8 mouse cellular contexts compared by ENCODE assay signal in genomic region chr12:112951150-112951842, GRCm38 (mm10). TPM values are rescaled to one million over a fixed set of nuclear protein-coding genes. Genes with fewer than 3 reads are reported as not detected.
A peak's percentile ranks its signal among the peaks of the same experiment; 100 is the strongest.
DNase-seq lines count a peak whose midpoint lies in the region; ATAC-seq lines count a peak whose summit lies in the region.

No protein-coding gene starts in this region.

- no peak for ATAC-seq in kidney, embryonic 16.5 days (ENCODE audit: low FRiP score, low TSS enrichment)
- ATAC-seq in embryonic facial prominence, embryonic 13.5 days (ENCODE audit: insufficient number of reproducible peaks, insufficient read depth, low FRiP score, low TSS enrichment, low read depth), result no peak
- ATAC-seq in hindbrain, embryonic 11.5 days (ENCODE audit: low FRiP score), result no peak
- no peak for ATAC-seq in midbrain, embryonic 14.5 days (ENCODE audit: low FRiP score, low TSS enrichment)

- no peaks in the 10 kb centered on the region for H3K36me3 ChIP-seq in kidney, embryonic 16.5 days (ENCODE audit: insufficient read depth, low read length)
- no peaks in the 10 kb centered on the region for H3K36me3 ChIP-seq in embryonic facial prominence, embryonic 13.5 days
- H3K36me3 ChIP-seq in hindbrain, embryonic 11.5 days (ENCODE audit: control insufficient read depth, insufficient read depth, low read length), result no peaks in the 10 kb centered on the region
- no peaks in the 10 kb centered on the region for H3K36me3 ChIP-seq in midbrain, embryonic 14.5 days (ENCODE audit: control insufficient read depth, insufficient read depth, low read length)

- H3K27ac ChIP-seq in kidney, embryonic 16.5 days (ENCODE audit: low read length), result peak overlapping the region; percentile 86
- 0 out of 2 replicates have a peak overlapping the region, but pooled peaks have one; percentile 69 for H3K27ac ChIP-seq in embryonic facial prominence, embryonic 13.5 days
- H3K27ac ChIP-seq in hindbrain, embryonic 11.5 days (ENCODE audit: low read depth, low read length), result peak overlapping the region; percentile 91
- H3K27ac ChIP-seq in midbrain, embryonic 14.5 days (replicated peaks; ENCODE audit: low read depth, low read length), result peak overlapping the region; percentile 94

- H3K27me3 ChIP-seq in kidney, embryonic 16.5 days (ENCODE audit: insufficient read depth, low read length), result no peaks in the 10 kb centered on the region
- H3K27me3 ChIP-seq in embryonic facial prominence, embryonic 13.5 days, result no peaks in the 10 kb centered on the region; the same call in 1 of the 2 replicates
- H3K27me3 ChIP-seq in hindbrain, embryonic 11.5 days (ENCODE audit: control insufficient read depth, insufficient read depth, low read length), result no peaks in the 10 kb centered on the region
- no peaks in the 10 kb centered on the region for H3K27me3 ChIP-seq in midbrain, embryonic 14.5 days (ENCODE audit: control insufficient read depth, insufficient read depth, low read length)

- no peak overlapping the region for H3K4me3 ChIP-seq in kidney, embryonic 16.5 days (ENCODE audit: low read length)
- no peak overlapping the region for H3K4me3 ChIP-seq in embryonic facial prominence, embryonic 13.5 days
- no peak overlapping the region for H3K4me3 ChIP-seq in hindbrain, embryonic 11.5 days (ENCODE audit: low read depth, low read length)
- peak overlapping the region; percentile 61; the same call in 1 of the 2 replicates for H3K4me3 ChIP-seq in midbrain, embryonic 14.5 days (replicated peaks; ENCODE audit: low read depth, low read length)

- WGBS in kidney, embryonic 16.5 days, result 8% methylated on average over 7 of the region's 7 CpGs
- WGBS in embryonic facial prominence, embryonic 13.5 days, result 23% methylated on average over 7 of the region's 7 CpGs
- WGBS in hindbrain, embryonic 11.5 days, result 30% methylated on average over 7 of the region's 7 CpGs
- 20% methylated on average over 7 of the region's 7 CpGs for WGBS in midbrain, embryonic 14.5 days

- DNase-seq in kidney, adult 8-10 months, result no peak
- no peak for DNase-seq in hindbrain, embryonic 11.5 days (ENCODE audit: low spot score)
- no peak for DNase-seq in midbrain, embryonic 14.5 days
- DNase-seq in adrenal gland, adult 8-10 months, result no peak
- DNase-seq in embryo, embryonic 10.5 days (ENCODE audit: low spot score), result no peak
- DNase-seq in cerebellum, postnatal 14 days, result no peak

- H3K9me3 ChIP-seq in kidney, embryonic 16.5 days (ENCODE audit: low read length), result no peaks in the 10 kb centered on the region
- H3K9me3 ChIP-seq in embryonic facial prominence, embryonic 13.5 days, result no peaks in the 10 kb centered on the region
- H3K9me3 ChIP-seq in hindbrain, embryonic 11.5 days (ENCODE audit: control insufficient read depth, low read length), result no peaks in the 10 kb centered on the region
- H3K9me3 ChIP-seq in midbrain, embryonic 14.5 days (ENCODE audit: control insufficient read depth, low read length), result no peaks in the 10 kb centered on the region

- peak overlapping the region; percentile 88 for H3K4me2 ChIP-seq in kidney, embryonic 16.5 days (replicated peaks; ENCODE audit: low read depth, low read length)
- H3K4me2 ChIP-seq in embryonic facial prominence, embryonic 13.5 days, result peak overlapping the region; percentile 92
- H3K4me2 ChIP-seq in hindbrain, embryonic 11.5 days (replicated peaks; ENCODE audit: low read depth, low read length), result no peak overlapping the region
- H3K4me2 ChIP-seq in midbrain, embryonic 14.5 days (ENCODE audit: low read length), result peak overlapping the region; percentile 92

- 0 out of 2 replicates have a peak overlapping the region, but pooled peaks have one; percentile 78 for H3K9ac ChIP-seq in kidney, embryonic 16.5 days (replicated peaks; ENCODE audit: low read length)
- peak overlapping the region; percentile 83; the same call in 1 of the 2 replicates for H3K9ac ChIP-seq in embryonic facial prominence, embryonic 13.5 days
- H3K9ac ChIP-seq in hindbrain, embryonic 11.5 days (ENCODE audit: low read depth, low read length), result no peak overlapping the region; the same call in 1 of the 2 replicates
- peak overlapping the region; percentile 88 for H3K9ac ChIP-seq in midbrain, embryonic 14.5 days (replicated peaks; ENCODE audit: low read length)

- H3K4me1 ChIP-seq in kidney, embryonic 16.5 days (ENCODE audit: insufficient read depth, low read length), result peaks cover 39% of the 10 kb centered on the region
- peaks cover 14% of the 10 kb centered on the region for H3K4me1 ChIP-seq in embryonic facial prominence, embryonic 13.5 days
- 0 out of 2 replicates have a peak, but pooled peaks cover 2% of the 10 kb centered on the region for H3K4me1 ChIP-seq in hindbrain, embryonic 11.5 days (replicated peaks; ENCODE audit: control insufficient read depth, insufficient read depth, low read length)
- peaks cover 17% of the 10 kb centered on the region for H3K4me1 ChIP-seq in midbrain, embryonic 14.5 days (ENCODE audit: control insufficient read depth, insufficient read depth, low read length)

RNA-seq across cellular contexts. Expression of gene Nudt14, which starts 9.4 kb away (rescaled TPM):
- polyA plus RNA-seq in kidney, embryonic 16.5 days (2015; fragmentation: Nextera tagmentation; extraction: Ambion mirVana), result 99.1 and 104 TPM in 2 replicates
- polyA plus RNA-seq in embryonic facial prominence, embryonic 13.5 days (2015; fragmentation: Nextera tagmentation; extraction: Ambion mirVana), result 83.4 and 103 TPM in 2 replicates
- 57.3 and 69.9 TPM in 2 replicates for polyA plus RNA-seq in hindbrain, embryonic 11.5 days (2014; fragmentation: Nextera tagmentation; extraction: Ambion mirVana)
- polyA plus RNA-seq in midbrain, embryonic 14.5 days (2014; fragmentation: Nextera tagmentation; extraction: Ambion mirVana), result 53.2 and 59.4 TPM in 2 replicates
- total RNA-seq in adrenal gland, adult 8-10 months (2022), result 10 to 100 TPM; 29.3 to 45.0 (median 36.1) TPM

RNA-seq across cellular contexts. Expression of gene Jag2, which starts 21.7 kb away (rescaled TPM):
- 2.2 and 2.5 TPM in 2 replicates for polyA plus RNA-seq in kidney, embryonic 16.5 days (2015; fragmentation: Nextera tagmentation; extraction: Ambion mirVana)
- polyA plus RNA-seq in embryonic facial prominence, embryonic 13.5 days (2015; fragmentation: Nextera tagmentation; extraction: Ambion mirVana), result 7.4 and 11.5 TPM in 2 replicates
- polyA plus RNA-seq in hindbrain, embryonic 11.5 days (2014; fragmentation: Nextera tagmentation; extraction: Ambion mirVana), result 4.2 and 4.7 TPM in 2 replicates
- 15.1 and 18.5 TPM in 2 replicates for polyA plus RNA-seq in midbrain, embryonic 14.5 days (2014; fragmentation: Nextera tagmentation; extraction: Ambion mirVana)
- 10 to 100 TPM in 1 of 4 experiments, 1 to 10 TPM in 3; 3.7 to 10.1 (median 6.6) TPM for total RNA-seq in adrenal gland, adult 8-10 months (2022)

RNA-seq across cellular contexts. Expression of gene Btbd6, which starts 25.0 kb away (rescaled TPM):
- 29.4 and 30.6 TPM in 2 replicates for polyA plus RNA-seq in kidney, embryonic 16.5 days (2015; fragmentation: Nextera tagmentation; extraction: Ambion mirVana)
- polyA plus RNA-seq in embryonic facial prominence, embryonic 13.5 days (2015; fragmentation: Nextera tagmentation; extraction: Ambion mirVana), result 29.3 and 29.5 TPM in 2 replicates
- polyA plus RNA-seq in hindbrain, embryonic 11.5 days (2014; fragmentation: Nextera tagmentation; extraction: Ambion mirVana), result 25.6 and 26.8 TPM in 2 replicates
- 49.8 and 54.3 TPM in 2 replicates for polyA plus RNA-seq in midbrain, embryonic 14.5 days (2014; fragmentation: Nextera tagmentation; extraction: Ambion mirVana)
- 10 to 100 TPM; 21.5 to 30.9 (median 24.2) TPM for total RNA-seq in adrenal gland, adult 8-10 months (2022)

RNA-seq across cellular contexts. Expression of gene Brf1, which starts 49.2 kb away (rescaled TPM):
- polyA plus RNA-seq in kidney, embryonic 16.5 days (2015; fragmentation: Nextera tagmentation; extraction: Ambion mirVana), result 70.1 and 71.5 TPM in 2 replicates
- 74.9 and 80.1 TPM in 2 replicates for polyA plus RNA-seq in embryonic facial prominence, embryonic 13.5 days (2015; fragmentation: Nextera tagmentation; extraction: Ambion mirVana)
- 53.6 and 57.8 TPM in 2 replicates for polyA plus RNA-seq in hindbrain, embryonic 11.5 days (2014; fragmentation: Nextera tagmentation; extraction: Ambion mirVana)
- 37.7 and 55.1 TPM in 2 replicates for polyA plus RNA-seq in midbrain, embryonic 14.5 days (2014; fragmentation: Nextera tagmentation; extraction: Ambion mirVana)
- 10 to 100 TPM; 49.6 to 86.9 (median 68.3) TPM for total RNA-seq in adrenal gland, adult 8-10 months (2022)
